Mouse (Mus musculus) C2C12 (cell line): Measurements from ENCODE around the gene A830031A19Rik. TPM values are rescaled to one million over a fixed set of nuclear protein-coding genes. Genes with fewer than 3 reads are reported as not detected.

ENCODE experiments used
- H3K27me3 ChIP-seq: one replicate; pipeline ENCODE4 v1.6.1; 2011; ENCODE audit not compliant: control insufficient read depth, insufficient read depth, insufficient read length
- H3K36me3 ChIP-seq: one replicate; pipeline ENCODE4 v1.6.1; 2011; ENCODE audit not compliant: control insufficient read depth, insufficient read depth
- H3K4me3 ChIP-seq: one replicate; pipeline ENCODE4 v1.5.1; 2011; ENCODE audit warnings: mild to moderate bottlenecking, control low read depth; ENCODE audit not compliant: poor library complexity, insufficient read depth, severe bottlenecking
- H3K79me2 ChIP-seq: one replicate; pipeline ENCODE4 v1.6.1; 2011; ENCODE audit not compliant: control insufficient read depth, insufficient read depth
- H3K79me3 ChIP-seq: one replicate; pipeline ENCODE4 v1.6.1; 2011; ENCODE audit warnings: low read depth, control low read depth
- H3ac ChIP-seq: one replicate; pipeline ENCODE3; 2011; ENCODE audit warnings: low read depth; ENCODE audit not compliant: control insufficient read depth, insufficient read length
- CEBPB ChIP-seq: IDR thresholded peaks from one replicate; pipeline ENCODE4 v1.6.1; 2011; ENCODE audit warnings: low read depth, mild to moderate bottlenecking, control low read depth, moderate library complexity
- CTCF ChIP-seq: IDR thresholded peaks from one replicate; pipeline ENCODE4 v1.5.1; 2011; ENCODE audit not compliant: control insufficient read depth, insufficient read depth, insufficient read length
- FOSL1 ChIP-seq: IDR thresholded peaks from one replicate; pipeline ENCODE4 v1.8.0; 2011; ENCODE audit warnings: mild to moderate bottlenecking, low read length; ENCODE audit not compliant: poor library complexity, insufficient read depth, severe bottlenecking
- MAX ChIP-seq: IDR thresholded peaks from one replicate; pipeline ENCODE4 v1.6.1; 2011; ENCODE audit warnings: mild to moderate bottlenecking, control low read depth
- MYOD1 ChIP-seq: IDR thresholded peaks from one replicate; pipeline ENCODE4 v1.6.1; 2011; ENCODE audit warnings: low read depth; ENCODE audit not compliant: control insufficient read depth, insufficient read length
- MYOG ChIP-seq: IDR thresholded peaks from one replicate; pipeline ENCODE4 v1.6.1; 2011; ENCODE audit not compliant: control insufficient read depth, insufficient read length; ENCODE audit errors: extremely low read depth
- USF1 ChIP-seq: IDR thresholded peaks from one replicate; pipeline ENCODE4 v1.6.1; 2011; ENCODE audit warnings: low read depth, mild to moderate bottlenecking, control low read depth, moderate library complexity
- polyA plus RNA-seq: library from polyadenylated mRNA; unstranded; fragments of >200 nt; fragmentation: generic; extraction: Trizol; gene quantifications from one replicate; pipeline ENCODE4 v1.2.1, GENCODE M21; 2012; ENCODE audit warnings: missing spikeins

A830031A19Rik gene
- polyA plus RNA-seq, 1 experiment: not detected

DNA sequence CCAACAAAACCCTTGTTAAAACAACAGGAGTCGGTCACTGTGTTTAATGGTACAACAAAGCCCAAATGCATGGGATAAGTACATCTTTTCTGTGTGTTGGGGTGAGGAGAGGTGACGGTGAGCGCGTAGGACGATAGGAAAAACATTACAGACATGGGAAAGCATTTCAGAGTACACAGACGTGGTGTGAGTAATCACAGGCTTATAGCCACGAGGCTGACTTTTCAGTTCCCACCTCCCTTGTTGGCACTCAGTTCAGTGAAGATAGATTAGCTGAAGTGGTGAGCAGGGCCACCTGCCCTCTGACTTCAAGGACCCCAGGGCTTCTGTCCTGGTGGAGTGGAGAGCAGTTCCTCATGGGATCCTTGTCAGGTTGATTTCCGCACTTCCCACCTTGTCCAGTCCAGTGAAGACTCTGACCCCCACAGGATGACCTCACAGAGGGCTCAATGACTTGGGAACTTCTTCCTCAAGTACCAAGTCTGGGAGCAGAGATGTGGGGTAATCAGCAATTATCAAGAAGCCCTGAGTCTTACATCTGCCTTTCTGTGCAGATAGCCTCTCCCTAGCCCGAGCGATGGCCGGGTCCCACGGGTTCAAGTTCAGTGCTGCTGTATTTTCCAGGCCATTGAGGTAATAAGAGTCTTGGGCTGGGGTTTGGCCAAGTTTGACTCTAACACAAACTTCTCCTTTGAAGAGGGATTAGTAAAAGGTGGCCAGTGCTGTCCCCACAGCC, 40.3 kb upstream of the A830031A19Rik start:
- Histone ChIP-seq H3K27me3 (no peaks in the 10 kb centered on the region), H3K79me3 (no peaks in the 10 kb centered on the region), H3K79me2 (no peaks in the 10 kb centered on the region), H3ac (no peak overlapping the region), H3K4me3 (no peak overlapping the region), H3K36me3 (no peaks in the 10 kb centered on the region)
- TF ChIP-seq CEBPB: no peak

DNA sequence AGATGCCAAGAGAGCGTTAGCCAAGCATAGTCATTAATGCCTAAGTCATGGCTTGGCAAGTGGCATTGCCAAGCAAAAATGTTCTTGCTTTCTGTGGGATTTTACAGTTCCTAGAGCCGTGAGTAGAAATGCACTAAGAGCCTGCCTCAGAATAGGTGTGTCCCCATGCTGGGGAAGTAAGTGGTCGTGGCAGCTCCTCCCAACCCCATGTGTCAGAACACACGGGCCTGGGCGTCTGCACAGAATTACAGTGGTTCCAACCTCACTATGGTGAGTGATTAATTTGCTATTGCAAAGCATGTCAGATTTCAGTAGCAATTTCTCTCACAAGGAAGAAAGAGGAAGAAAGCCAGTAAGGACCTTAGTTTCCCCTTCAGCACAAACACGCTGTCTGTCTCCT, 36.9 kb upstream of the A830031A19Rik start:
- no peaks in the 10 kb centered on the region for H3K36me3 ChIP-seq
- H3K79me2 ChIP-seq: no peaks in the 10 kb centered on the region
- H3ac ChIP-seq: no peak overlapping the region
- no peaks in the 10 kb centered on the region for H3K27me3 ChIP-seq
- no peak for TF ChIP-seq MYOG
- TF ChIP-seq CEBPB: no peak
- no peak for TF ChIP-seq FOSL1
- TF ChIP-seq USF1: no peak
- H3K4me3 ChIP-seq: no peak overlapping the region
- no peaks in the 10 kb centered on the region for H3K79me3 ChIP-seq

DNA sequence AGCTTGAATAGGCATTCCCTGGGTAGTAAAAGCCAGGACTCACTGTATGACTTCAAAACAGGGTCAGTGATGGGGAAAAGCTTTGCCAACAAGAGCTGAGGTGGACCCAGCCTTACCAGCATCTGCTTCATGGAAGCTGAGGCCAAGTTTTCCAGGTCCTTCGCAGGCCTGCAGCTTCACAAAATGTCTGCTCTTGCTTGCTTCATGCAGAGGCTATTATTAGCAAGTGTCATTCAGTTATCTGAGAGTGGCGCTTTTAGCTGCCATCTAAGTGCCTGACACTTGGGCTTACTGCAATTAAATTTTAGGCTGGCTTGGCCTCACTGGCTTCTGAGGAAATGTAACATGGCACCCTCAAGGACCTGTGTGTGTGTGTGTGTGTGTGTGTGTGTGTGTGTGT, 35.3 kb upstream of the A830031A19Rik start:
- H3K36me3 ChIP-seq: no peaks in the 10 kb centered on the region
- no peak overlapping the region for H3ac ChIP-seq
- no peaks in the 10 kb centered on the region for H3K79me3 ChIP-seq
- no peak overlapping the region for H3K4me3 ChIP-seq
- H3K27me3 ChIP-seq: no peaks in the 10 kb centered on the region
- H3K79me2 ChIP-seq: no peaks in the 10 kb centered on the region
- TF ChIP-seq USF1 (no peak), MYOD1 (no peak), CTCF (no peak), CEBPB (no peak), MAX (no peak), MYOG (no peak), FOSL1 (no peak)

DNA sequence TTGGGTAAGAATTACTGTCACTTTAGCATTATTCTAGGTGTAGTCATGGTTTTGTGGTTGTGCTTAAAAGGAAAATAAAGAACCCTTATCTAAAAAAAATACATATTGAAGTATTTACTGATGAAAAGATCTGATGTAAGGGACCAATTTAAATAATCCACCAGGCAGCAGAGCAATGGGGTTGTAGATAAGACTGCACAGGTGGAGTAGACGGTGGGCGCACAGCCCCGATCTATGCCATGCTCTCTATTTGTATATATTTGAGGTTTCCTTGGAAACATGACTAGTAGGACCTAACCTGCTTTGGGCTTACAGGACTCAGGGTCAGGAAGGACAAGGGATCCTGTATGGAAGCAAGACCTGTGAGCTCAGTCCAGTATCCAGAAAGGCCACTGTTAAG, 34.5 kb upstream of the A830031A19Rik start:
- H3K4me3 ChIP-seq: no peak overlapping the region
- no peaks in the 10 kb centered on the region for H3K79me3 ChIP-seq
- H3K79me2 ChIP-seq: no peaks in the 10 kb centered on the region
- H3K27me3 ChIP-seq: no peaks in the 10 kb centered on the region
- TF ChIP-seq MYOD1 (no peak), MYOG (no peak), FOSL1 (no peak), CEBPB (no peak), CTCF (no peak), MAX (no peak), USF1 (no peak)
- no peak overlapping the region for H3ac ChIP-seq
- H3K36me3 ChIP-seq: no peaks in the 10 kb centered on the region

DNA sequence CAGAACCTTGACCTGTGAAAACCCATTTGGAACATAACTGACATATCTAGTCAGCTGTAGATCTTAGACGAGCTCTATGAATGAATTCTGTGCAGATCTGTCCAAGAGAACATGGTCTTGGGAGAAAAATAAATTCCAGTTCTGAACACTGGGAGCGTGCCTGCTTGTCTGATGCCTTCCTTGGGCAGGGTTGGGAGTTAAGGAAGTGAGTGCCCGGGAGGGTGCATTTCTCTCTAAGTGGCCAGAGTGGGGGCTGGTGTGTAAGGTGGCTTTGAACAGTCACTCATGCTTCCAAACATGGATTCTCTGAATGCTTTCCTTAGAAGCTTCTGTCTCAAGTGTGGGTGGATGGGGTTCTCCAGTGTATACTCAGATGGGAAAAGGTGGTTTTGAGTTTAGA, 34.1 kb upstream of the A830031A19Rik start:
- Histone ChIP-seq H3K27me3 (no peaks in the 10 kb centered on the region), H3K79me2 (no peaks in the 10 kb centered on the region)

DNA sequence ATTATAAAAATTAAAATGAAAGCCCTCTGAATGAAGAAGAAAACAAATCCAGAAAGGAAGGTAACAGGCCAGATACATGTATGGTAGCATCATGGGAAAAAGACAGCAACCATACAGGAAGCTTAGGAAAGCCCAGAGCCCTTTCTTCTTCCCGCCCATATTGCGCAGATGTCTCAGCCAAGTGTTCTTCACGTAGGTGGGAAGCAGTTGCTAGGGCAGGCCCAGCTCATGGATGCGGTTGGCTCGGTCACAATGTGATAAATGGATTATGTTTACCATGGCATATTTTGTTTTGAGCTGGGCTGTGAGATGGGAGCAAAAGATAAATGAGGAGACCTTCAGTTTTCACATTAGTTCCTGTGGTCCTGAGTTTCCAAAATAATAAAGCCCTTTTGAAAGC, 32.6 kb upstream of the A830031A19Rik start:
- Histone ChIP-seq H3K27me3 (no peaks in the 10 kb centered on the region), H3K4me3 (no peak overlapping the region), H3K36me3 (no peaks in the 10 kb centered on the region), H3K79me3 (no peaks in the 10 kb centered on the region), H3K79me2 (no peaks in the 10 kb centered on the region), H3ac (no peak overlapping the region)
- TF ChIP-seq MYOG (no peak), USF1 (no peak), CTCF (no peak), FOSL1 (no peak), CEBPB (no peak), MYOD1 (no peak)

More for the DNA sequence above, 34.1 kb upstream of the A830031A19Rik start:
- H3ac ChIP-seq: no peak overlapping the region
- no peak overlapping the region for H3K4me3 ChIP-seq
- no peaks in the 10 kb centered on the region for H3K79me3 ChIP-seq
- H3K36me3 ChIP-seq: no peaks in the 10 kb centered on the region
- TF ChIP-seq MAX (no peak), MYOG (no peak)
